Mouse (Mus musculus) kidney, adult 8-10 months (tissue): ENCODE results near the gene Slc36a3.
"Not testable (repeated sequence)": the region's sequence is repeated elsewhere in the genome, so short reads cannot be mapped to it uniquely, and the experiment has no call there.

Experiments used
- DNase-seq, 2 experiments: peaks; one replicate each; pipeline ENCODE4 v3.0.0; 2022

Slc36a3 gene

DNA sequence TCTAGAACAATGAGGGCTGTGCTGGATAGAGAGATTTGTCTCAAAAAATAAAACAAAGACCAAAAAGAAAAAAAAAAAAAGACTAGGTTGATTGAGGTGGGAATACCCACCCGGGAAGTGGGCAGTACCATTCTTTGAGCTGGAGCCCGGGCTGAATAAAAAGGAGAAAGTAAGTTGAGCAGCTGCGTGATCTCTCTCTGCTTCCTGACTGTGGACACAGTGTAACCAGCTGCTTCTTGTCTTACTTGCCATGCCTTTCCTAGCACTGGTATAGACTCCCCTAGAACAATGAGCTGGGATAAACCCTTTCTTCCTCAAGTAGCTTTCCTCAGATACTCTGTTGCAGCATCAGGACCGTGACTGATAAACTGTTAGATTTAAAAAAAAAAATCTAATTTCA lies 10.0 kb downstream of the Slc36a3 start:
- DNase-seq = no peak

DNA sequence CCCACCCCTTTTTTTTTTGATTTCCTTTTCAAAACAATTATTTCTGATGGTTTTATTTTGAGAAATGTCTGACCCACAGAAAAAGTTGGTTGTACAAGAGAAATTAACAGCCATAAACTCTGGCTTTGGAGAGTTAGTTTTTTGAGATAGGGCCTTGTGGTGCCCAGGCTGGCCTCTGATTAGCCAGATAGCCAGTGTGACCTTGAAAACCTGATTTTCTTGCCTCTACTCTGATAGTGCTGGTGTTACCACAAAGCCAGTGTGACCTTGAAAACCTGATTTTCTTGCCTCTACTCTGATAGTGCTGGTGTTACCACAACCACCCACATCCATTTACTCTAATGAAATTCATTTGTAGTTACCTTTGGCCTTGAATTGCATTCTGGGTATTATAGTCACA lies 13.9 kb downstream of the Slc36a3 start:
- no peak for DNase-seq

DNA sequence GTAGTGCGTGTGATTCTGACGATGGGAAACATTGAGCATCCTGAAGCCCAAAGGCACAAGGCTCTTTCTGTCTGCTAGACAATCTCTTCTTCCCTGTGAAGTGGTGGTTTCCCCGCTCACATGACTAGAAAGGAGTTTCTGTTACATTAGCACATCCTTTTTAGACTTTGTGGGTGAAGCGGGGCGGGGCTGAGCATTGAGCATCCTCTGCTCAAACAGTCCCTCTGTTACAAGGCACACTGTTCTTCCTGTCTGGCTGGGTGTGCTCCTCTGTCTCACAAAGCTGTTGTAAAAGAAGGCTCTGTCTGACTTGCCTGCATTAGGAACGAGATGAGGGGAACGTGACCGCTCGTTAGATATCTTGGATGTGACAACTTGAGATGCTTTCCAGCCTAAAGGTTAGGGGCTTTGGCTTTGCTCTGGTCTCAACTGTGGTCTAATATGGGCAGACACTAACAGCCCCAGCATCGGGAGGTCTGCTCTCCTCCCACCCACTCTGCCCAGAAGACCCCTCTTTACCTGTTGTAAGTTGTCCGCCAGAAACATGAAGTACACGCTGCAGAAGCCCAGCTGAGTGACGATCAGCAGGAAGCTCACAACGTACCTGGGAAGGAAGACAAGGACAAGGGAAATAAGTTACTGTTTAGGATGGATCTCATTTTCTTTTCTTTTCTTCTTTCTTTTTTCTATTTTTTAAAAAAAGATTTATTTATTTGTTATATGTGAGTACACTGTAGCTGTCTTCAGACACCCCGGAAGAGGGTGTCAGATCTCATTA lies 14.5 kb downstream of the Slc36a3 start:
- DNase-seq = no peak

DNA sequence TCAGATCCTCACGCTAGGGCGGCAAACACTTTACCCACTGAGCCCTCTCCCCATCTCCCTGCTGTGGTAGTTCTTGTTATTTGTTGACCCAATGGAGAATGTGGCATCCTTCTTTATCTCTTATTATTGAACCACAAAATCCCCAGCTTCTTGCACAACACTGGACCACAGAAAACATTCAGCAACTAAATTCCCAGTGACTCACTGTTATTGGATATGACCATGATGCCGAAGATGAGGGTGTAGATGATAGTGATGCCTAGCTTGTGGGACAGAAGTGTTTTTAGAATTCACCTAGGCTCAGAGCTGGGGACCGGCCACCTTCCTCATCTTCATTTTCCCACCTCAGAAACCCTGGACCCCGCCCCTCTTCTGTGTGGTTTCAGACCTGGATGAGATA lies 16.6 kb downstream of the Slc36a3 start:
- DNase-seq = no peak

DNA sequence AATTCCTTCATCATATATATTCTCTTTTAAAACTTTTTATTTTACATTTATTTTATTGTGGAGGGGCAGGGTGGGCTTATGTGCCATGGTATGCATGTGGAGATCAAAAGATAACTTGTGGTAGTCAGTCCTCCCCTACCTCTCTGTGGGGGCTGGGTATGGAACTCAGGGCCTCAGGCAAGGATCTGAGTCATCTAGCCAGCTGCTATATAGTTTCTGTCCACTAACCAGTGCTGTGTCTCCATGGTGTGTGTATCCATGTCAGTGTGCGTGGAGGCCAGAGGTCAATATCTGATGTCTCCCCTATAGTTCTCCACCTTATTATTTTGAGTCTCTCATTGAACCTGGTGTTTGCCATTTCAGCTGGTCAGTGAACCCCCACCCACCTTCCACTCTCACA lies 17.1 kb downstream of the Slc36a3 start:
- DNase-seq = no peak

DNA sequence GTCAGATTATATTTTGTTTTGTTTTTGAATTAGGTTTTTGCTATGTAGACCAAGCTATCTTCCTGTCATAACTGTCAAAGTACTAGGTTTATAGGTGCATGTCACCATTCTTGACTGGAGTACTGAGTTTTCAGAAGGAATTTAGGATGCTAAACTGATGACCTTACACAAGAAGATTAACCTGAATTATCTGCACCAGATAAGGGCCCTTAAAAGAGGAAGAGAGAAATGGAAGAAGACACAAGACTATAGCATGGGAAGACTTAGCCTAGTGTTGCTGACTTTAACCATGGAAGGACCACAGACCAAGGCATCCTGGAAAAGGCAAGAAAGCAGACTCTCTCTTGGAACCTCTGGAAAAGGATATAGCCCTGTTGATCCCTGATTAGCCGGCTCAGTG lies 18.3 kb downstream of the Slc36a3 start:
- no peak for DNase-seq

DNA sequence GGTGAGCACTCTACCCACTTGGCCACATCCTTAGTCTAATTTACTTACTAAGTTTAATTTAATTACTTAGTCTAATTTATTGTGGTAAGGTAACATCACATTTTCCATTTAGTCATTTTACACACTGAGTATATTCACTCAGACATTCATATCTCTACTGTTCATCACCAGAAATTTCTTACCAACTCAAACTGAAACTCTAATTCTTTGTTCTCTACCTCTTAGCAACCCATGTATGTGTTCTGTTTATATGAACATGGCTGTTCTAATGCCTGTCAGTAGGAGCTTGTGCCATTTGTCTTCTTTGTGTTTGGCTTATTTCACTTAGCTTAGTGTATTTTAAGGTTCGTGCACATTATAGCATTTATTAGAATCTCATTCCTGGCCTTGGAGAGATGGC lies 19.6 kb downstream of the Slc36a3 start:
- no peak for DNase-seq

DNA sequence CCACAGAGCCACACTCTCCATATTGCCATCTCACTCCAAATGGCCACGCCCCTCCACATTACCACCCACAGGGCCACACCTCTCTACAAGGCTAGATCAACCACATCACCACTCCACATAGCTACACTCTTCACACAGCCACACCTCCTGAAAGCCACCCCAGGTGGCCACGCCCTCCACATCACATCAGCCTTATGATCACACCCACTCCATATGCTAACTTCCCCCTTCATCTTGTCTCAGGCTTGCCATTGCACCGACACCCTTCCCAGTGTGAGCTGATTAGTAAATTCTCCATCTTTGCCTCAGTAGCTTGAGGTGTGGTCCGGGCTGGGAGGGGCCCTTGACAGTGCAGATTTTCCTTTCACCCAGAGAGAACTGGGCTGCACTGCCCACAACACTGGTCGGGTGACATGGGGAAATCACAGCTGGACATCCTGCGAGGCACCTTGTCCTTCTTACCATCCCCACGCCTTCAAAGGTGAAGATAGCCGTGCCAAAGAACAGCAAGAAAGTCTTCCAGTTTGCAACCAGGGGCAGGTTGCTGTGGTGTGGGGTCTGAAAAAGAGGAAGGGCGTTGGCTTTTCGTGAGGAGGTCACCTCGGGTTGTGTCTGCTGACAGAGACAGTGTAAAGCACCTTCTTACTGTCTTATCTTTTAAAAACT lies 20.3 kb downstream of the Slc36a3 start:
- DNase-seq = no peak

DNA sequence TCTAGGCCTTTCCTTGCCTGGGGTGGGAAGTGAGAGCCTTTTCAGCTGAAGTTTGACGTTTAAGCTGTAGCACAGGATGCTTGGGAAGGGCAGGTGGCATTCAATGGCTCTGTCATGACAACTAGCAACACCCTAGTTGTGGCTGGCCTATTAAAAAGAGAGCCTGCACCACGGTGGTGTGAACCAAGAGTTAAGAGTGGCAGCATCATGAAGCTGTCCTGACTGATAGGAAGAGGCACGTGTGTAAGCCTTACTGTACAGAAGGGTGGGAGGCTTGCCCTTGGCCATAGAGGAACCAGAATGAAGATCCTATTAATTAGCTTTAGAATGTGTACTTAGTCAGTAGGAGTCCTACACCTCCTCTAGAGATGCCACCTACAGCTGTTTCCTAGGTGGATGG lies 23.1 kb downstream of the Slc36a3 start:
- DNase-seq = no peak

DNA sequence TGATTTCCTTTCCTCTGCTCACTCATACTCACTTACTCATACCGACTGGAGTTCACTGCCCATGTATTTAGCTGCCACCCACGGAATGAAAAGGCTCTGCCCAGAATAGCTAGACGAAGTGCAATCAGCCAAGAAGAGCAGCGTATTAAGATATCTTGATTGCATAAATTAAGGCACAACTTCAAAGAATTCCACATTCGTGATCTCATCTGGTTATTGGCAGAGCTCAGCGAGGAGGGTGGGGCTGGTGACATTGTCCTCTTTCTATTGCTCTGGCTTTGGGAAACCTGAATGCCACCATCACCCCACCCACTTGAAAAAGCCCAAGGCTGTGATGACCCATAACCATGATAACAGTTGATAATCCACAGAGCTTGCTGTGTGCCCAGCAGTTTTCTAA lies 23.6 kb downstream of the Slc36a3 start:
- no peak for DNase-seq

DNA sequence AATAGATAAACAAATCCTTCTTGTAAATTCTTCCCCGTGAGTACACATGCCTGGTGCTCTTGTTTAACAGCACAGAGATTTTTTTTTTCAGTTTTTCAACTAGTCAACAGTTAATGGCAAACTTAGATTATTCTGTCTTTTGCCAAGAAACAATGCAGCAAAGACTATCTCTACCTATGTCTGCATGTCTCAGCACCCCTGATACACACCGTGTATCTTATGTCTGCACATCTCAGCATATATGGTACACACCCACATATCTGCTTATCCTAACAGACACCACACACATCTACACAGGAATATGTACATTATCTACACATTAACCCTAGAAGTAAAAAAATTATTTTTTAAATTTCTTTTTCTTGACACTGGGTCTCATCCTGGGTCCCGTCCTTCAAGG lies 24.8 kb downstream of the Slc36a3 start:
- no peak for DNase-seq

DNA sequence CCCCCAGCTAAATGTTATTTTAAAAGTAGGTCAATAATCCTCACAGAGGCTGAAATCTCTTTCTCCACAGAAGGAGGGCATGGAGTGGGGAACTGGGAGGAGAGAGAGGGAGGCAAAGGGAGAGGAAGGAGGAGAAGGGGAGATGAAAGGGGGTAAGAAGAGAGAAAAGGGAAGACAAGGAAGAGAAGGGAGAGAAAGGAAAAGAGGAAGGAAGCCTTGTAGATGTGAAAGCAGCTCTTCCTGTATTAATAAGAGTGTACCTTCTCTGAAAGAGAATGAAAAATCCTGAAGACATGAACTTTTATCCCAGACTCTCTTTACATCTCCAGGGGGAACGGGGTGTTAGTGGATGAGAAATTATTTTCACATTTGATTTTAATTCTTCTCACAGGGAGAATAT lies 30.1 kb downstream of the Slc36a3 start:
- DNase-seq = no peak

DNA sequence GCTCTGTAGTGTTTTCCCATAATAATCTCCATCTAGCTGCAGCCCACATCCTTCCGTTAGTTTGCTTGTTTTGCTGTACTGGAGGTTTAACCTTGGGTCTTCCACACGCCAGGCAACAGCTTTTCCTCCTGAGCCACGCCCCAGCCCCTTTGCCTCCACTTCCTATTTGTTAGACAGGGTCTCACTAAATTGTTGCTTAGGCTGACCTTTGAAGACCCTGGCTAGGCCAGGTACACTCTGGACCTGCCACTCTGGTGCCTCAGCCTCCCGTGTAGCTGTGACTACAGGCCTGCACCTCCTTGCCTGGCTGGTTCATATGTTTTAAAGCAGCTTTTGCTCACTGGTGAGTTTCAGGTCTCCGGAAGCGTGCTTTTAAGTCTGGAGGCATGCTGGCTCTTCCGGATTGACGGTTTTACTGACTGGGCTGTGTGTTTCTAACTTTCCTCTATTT lies 30.7 kb downstream of the Slc36a3 start:
- DNase-seq = no peak

DNA sequence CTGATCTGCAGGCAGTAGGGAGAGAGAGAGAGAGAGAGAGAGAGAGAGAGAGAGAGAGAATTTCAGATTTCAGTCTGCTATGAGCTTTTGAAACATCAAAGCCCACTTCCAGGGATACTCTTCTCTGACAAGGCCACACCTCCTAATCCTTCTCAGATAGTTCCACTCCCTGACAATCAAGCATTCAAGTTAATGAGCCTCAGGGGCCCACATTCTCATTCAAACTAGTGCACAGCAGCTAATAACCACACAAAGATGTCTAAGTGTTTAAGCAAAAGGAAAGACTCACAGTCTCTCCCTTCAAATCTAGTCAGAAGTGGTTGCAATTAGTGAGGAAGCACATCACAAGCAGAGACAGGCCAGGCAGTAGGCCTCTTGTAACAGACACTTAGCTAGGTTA lies 31.2 kb downstream of the Slc36a3 start:
- DNase-seq = no peak

DNA sequence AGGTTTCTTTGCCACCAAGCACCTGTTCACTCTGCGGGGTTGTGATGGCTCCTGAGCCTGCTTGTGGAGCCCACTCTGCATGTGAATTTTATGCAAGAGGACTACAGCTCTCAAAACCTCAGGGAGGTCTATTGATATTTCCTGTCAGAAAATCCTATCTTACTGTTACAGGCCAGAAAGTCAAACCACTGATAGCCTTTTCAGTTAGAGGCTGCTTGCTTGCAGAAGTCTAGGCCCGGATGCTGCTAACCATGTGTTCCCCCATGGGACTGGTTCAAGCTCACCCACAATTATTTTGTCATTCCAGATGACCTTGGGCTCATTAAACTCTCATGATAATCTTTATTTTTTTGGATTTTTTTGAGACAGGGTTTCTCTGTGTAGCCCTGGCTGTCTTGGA lies 34.5 kb downstream of the Slc36a3 start:
- no peak for DNase-seq

DNA sequence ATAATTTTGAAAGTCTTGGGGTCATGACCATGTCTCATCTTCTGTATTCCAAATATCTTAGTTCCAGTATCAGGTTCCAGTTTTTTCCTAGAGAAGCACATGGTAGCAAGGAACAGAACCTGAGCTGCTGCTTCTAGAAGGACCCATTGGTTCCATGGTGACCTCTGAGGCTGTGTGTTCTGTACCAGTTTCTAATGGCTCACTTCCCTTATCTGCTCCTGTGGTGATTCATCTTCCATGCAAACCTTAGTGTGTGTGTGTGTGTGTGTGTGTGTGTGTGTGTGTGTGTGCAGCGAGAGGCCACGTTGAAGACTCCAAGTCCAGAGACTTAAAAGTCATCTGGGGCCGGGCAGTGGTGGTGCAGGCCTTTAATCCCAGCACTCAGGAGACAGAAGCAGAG lies 35.5 kb downstream of the Slc36a3 start:
- DNase-seq = no peak

DNA sequence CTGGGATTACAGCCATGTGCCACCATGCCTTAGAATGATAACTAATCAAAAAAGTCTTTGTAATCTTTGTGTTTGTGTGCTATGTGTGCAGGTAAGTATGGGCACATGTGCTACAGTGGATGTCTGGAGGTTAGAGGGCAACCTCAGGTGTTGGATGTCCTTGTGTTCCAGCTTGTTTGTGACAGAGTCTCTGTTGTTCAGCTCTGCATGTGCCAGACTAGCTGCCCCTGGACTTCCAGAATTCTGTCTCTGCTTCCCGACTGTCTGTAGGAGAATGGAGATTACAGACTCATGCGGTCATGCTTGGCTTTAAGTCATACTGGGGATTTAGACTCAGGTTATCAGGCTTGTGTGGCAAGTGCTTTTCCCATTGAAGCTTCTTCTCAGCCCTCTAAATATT lies 37.2 kb downstream of the Slc36a3 start:
- no peak for DNase-seq

DNA sequence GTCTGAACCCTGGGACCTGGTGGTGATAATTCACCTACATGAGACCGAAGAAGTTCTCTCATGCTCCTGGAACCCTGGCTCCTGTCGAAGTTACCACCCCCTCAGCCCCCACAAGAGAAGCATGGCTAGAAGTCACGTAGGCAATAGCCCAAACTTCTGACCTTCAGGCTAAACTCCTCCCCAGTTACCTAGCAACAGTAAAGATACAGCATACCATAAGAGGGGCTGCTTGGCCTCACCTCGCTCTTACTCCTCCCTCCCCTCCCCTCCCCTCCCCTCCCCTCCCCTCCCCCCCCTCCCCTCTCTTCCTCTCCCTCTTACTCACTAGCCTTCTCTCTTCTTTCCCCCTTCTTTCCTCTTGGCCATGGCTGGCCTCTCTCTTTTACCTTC lies 37.7 kb downstream of the Slc36a3 start:
- not testable (repeated sequence) for DNase-seq

DNA sequence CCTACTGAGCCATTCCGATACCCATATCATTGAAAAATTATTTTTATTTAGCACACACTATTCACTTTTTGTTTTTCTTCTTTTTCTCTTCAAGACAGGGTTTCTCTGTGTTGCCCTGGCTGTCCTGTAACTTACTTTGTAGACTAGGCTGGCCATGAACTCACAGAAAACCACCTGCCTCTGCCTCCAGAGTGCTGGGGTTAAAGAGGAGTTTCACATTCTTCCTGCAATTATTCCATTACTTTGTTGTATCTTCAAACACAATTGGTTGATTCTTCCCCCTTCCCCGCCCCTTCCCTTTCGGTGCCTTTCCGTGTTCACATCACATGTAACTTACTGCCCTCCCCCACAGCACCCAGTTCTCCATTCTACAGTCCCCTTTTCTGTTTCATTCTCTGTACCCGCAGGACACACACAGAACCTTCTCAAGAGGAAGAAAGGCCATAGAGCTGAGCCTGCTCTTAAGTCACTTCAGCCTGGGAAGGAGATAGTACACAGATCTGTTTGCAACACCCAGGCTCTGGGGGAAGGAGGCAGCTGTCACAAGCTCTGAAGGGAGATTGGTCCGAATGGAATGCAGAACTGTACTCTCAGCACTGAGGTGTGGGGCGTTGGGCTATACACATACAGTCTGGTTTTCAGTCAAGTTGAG lies 38.2 kb downstream of the Slc36a3 start:
- no peak for DNase-seq

DNA sequence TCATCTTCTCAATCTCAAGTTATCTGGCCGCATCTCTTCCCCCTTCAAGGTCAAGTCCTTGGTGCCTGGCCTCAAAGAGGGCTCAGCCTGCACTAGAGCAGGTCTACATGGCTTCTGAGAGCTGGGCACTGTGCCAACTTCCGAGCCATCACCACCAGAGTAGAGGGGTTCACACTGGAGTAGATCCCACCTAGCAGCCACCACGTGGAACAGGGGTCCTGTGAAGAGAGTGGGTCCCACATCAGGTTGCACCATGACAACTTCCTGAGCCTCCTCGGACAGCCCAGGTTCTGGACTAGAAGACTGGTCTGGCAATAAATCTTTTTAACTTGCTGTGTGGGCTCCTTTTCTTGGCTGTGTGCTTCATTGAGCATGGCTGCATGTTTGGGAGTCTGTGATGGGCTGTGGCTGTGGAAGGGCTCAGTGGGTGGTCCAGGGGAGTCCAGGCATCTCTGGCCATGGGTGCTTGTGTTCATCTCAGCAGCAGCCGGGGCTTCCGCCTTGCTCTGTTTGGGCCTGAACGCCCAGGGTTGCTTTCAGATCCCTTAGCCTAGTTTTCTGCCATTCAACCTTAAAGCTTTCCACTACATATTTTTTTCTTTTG lies 40.8 kb downstream of the Slc36a3 start:
- no peak for DNase-seq

DNA sequence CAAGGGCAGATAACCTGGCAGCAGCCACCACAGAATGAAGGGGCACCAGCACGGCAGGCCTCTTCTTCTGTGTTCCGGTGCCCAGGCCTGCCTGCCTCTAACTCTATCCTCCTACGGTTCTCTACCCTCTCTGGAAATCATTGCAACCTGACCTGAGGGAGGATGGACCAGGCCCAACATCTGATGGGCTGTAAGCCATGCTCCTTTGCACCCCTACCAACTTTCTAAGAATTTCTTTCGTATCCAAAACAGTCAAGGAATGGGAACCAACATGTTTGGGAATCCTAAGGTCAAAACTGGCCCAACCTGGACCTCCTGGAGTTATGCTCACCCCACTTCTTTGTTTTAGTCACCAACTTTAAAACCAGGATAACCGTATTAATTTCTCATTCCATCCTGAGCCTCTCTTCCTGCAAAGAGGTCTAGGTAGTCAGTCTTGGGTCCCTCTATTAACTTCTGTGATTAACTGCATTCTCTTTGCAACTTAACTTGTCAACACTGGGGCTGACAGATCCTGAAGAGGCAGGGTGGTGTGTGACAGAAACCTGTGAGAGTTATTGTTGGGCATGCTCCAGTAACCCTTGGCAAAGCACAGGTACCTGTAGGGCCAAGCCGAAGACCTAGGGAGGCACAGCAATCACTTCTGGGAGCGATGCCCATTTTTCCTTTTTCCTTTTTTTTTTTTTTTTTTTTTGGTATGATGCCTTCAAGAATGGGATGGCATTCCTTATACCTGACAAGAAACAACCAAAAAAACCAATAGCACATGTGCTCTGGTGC lies 41.8 kb downstream of the Slc36a3 start:
- DNase-seq = no peak

DNA sequence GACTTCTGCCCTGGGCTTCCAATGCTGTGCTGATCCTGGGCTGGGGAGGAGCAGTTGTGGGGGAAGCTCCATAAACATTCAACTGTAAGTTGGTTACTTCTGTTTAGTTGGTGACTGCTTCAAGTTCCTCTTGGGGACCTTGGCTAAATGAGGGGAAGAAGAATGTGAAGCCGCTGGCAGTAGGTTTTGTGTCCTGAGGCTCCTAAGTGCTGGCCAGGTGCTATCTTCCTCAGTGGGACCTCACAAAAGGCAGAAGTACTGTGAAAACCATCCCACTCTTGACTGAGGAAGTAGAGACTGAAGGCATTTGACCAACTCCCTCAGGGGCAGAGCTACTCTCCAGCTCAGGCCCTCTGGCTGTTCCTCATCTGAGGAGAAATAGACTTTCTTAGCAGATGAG lies 44.9 kb downstream of the Slc36a3 start:
- DNase-seq = no peak

DNA sequence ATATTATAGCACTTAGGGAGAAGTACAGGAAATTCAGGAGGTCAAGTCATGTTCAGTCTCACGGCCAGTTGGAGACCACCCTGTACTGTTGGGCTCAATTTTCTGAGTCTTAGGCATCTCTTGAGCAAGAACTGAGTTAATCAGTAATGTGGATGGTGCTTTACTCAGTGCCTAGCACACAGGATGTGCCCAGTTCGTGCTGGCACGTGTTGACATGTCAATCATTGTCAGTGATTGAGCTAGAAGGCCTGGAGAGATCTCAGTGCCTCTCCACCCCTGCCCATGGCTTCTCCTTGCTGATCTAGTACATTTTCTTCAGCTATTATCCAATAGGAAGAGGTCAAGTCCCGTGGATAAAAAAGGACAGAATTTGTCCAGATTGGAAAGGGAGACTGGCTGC lies 46.1 kb downstream of the Slc36a3 start:
- peak; percentile 90 to 91 for DNase-seq
